Mouse (Mus musculus) megakaryocyte, embryonic 14.5 days (primary cell): ENCODE measurements around the gene Foxn3.

Experiments used
- FLI1 ChIP-seq: IDR thresholded peaks from 2 replicates; pipeline ENCODE4 v1.6.1; 2012; ENCODE audit warnings: low read length, inconsistent platforms, mixed read lengths
- GATA1 ChIP-seq: IDR thresholded peaks from 3 replicates; pipeline ENCODE4 v1.6.1; 2012; ENCODE audit warnings: mixed read lengths, low read length, inconsistent platforms, borderline replicate concordance

- TF ChIP-seq GATA1: no peak
- TF ChIP-seq FLI1: no peak
These were observed 316.2 kb downstream of the Foxn3 start for GRCm38 (mm10) chr12:99246984-99247746.
